Comparison of ENCODE assay signal across 8 mouse cellular contexts in genomic region chr11:36526381-36526780, GRCm38 (mm10).
DNase-seq lines count a peak whose midpoint lies in the region; ATAC-seq and TF ChIP-seq lines count a peak whose summit lies in the region.

No protein-coding gene starts in this region.

- no peak overlapping the region for H3K27ac ChIP-seq in kidney, postnatal 0 days
- H3K27ac ChIP-seq in liver, adult 2 months (replicated peaks; ENCODE audit: insufficient read depth, low read depth, low read length), result no peak overlapping the region

- TF ChIP-seq CTCF in kidney, postnatal 0 days (IDR thresholded peaks at IDR 0.05; ENCODE audit: low read depth), result peak; percentile 93
- peak; percentile 88 for TF ChIP-seq CTCF in liver, adult 2 months (IDR thresholded peaks at IDR 0.05; ENCODE audit: low read depth, low read length)

- WGBS in kidney, postnatal 0 days, result 11% methylated on average over 8 of the region's 8 CpGs
- WGBS in liver, adult 2 months, result 8% methylated on average over 8 of the region's 8 CpGs

- H3K4me2 ChIP-seq in kidney, postnatal 0 days (ENCODE audit: low read length), result no peak overlapping the region

- DNase-seq in A20 (ENCODE audit: low read depth, low spot score) (peak; percentile 15), ZHBTc4 (ENCODE audit: low read depth, low spot score) (peak; percentile 83)
- DNase-seq in cerebellum, postnatal 25 days, result peak; percentile 87 to 91
- DNase-seq in gastrocnemius, adult 18-20 months (ENCODE audit: low spot score), result peak; percentile 37
- peak; percentile 79 for DNase-seq in kidney, postnatal 0 days (ENCODE audit: low spot score)
- peak; percentile 38 for DNase-seq in liver, adult 2 months (ENCODE audit: extremely low read depth, low read depth, low spot score)
- DNase-seq in ovary, postnatal 14 days (ENCODE audit: low spot score), result peak; percentile 78
- peak; percentile 80 for DNase-seq in urinary bladder, postnatal 14 days (ENCODE audit: low spot score)

- peak; percentile 46; the same call in 1 of the 2 replicates for ATAC-seq in kidney, postnatal 0 days (replicated peaks; ENCODE audit: low FRiP score, low read depth)

- H3K4me1 ChIP-seq in kidney, postnatal 0 days (replicated peaks; ENCODE audit: insufficient read depth, low read length), result no peaks in the 10 kb centered on the region
- H3K4me1 ChIP-seq in liver, adult 2 months (ENCODE audit: control insufficient read depth, insufficient read depth, low read length), result no peaks in the 10 kb centered on the region

- no peaks in the 10 kb centered on the region for H3K27me3 ChIP-seq in kidney, postnatal 0 days (ENCODE audit: insufficient read depth, low read length)
- no peaks in the 10 kb centered on the region; the same call in 1 of the 2 replicates for H3K27me3 ChIP-seq in liver, adult 2 months (ENCODE audit: control insufficient read depth, insufficient read depth, low read length)

- no peaks in the 10 kb centered on the region for H3K79me2 ChIP-seq in liver, adult 2 months (ENCODE audit: control insufficient read depth, insufficient read depth, low read length)

- no peaks in the 10 kb centered on the region for H3K36me3 ChIP-seq in kidney, postnatal 0 days (ENCODE audit: insufficient read depth, low read length)
- H3K36me3 ChIP-seq in liver, adult 2 months (ENCODE audit: control insufficient read depth, insufficient read depth, low read length), result no peaks in the 10 kb centered on the region

- no peak overlapping the region for H3K4me3 ChIP-seq in kidney, postnatal 0 days (replicated peaks; ENCODE audit: low read depth, low read length)
- no peak overlapping the region for H3K4me3 ChIP-seq in liver, adult 2 months (ENCODE audit: insufficient read depth, low read depth, low read length)

- no peaks in the 10 kb centered on the region for H3K9me3 ChIP-seq in kidney, postnatal 0 days (replicated peaks; ENCODE audit: low read length)

- no peak for TF ChIP-seq POLR2A in liver, adult 2 months (IDR thresholded peaks at IDR 0.05; ENCODE audit: extremely low read depth, insufficient read depth, low read length)

- no peak overlapping the region for H3K9ac ChIP-seq in kidney, postnatal 0 days (ENCODE audit: low read depth, low read length)
- no peak overlapping the region for H3K9ac ChIP-seq in liver, adult 2 months (ENCODE audit: low read depth, low read length)

Comparison
In these comparisons a context has a peak if more than half of its experiments do, and no peak if none do; other contexts are left out.
1. DNase-seq: peak in every context shown above with its lines; median percentile 89 in cerebellum, postnatal 25 days; 83 in ZHBTc4; 80 in urinary bladder, postnatal 14 days; 79 in kidney, postnatal 0 days; 78 in ovary, postnatal 14 days; 38 in liver, adult 2 months; 37 in gastrocnemius, adult 18-20 months; 15 in A20.